13 mouse cellular contexts compared by ENCODE assay signal in the genomic region with DNA sequence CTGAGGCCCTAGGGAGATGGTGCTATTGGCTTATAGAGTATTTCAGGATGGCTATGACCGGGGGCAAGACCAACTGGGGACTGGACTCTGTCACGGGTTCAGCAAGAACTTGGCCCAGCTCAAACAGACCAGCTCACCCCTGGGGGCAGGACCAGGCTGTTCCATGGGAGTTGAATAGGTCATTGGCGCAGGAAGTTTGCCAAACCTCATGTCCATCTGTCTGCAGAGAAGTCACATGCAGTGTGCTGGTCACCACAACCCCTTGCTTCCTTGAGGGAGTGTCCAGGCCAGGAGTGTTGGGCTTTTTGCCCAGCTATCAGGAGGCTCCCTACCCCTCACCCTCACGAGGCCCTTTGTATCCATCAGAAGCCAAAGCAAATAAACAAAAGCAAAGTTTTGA.
A peak's percentile ranks its signal among the peaks of the same experiment; 100 is the strongest.
DNase-seq lines count a peak whose midpoint lies in the region; ATAC-seq and TF ChIP-seq lines count a peak whose summit lies in the region.
"Had no signal": no experiment of that assay in that cellular context is flagged by ENCODE, and none has a peak within 500 bp of the region (broad histone marks: within the 10 kb centered on the region; RNA-seq: fewer than 3 reads in every experiment).

No protein-coding gene starts in this region.

- no peak for TF ChIP-seq EP300 in stomach, postnatal 0 days (optimal IDR thresholded peaks at IDR 0.05)

- 60% methylated on average over 4 of the region's 4 CpGs for WGBS in hindbrain, postnatal 0 days
- 79% methylated on average over 4 of the region's 4 CpGs for WGBS in hindbrain, embryonic 16.5 days
- 66% methylated on average over 4 of the region's 4 CpGs for WGBS in stomach, embryonic 16.5 days
- WGBS in stomach, postnatal 0 days: 49% methylated on average over 4 of the region's 4 CpGs

- H3K4me1 ChIP-seq in hindbrain, postnatal 0 days (ENCODE audit: insufficient read depth, low read length): 0 out of 2 replicates have a peak, but pooled peaks cover 3% of the 10 kb centered on the region
- H3K4me1 ChIP-seq in hindbrain, embryonic 16.5 days (ENCODE audit: control insufficient read depth, insufficient read depth, low read depth, low read length): no peaks in the 10 kb centered on the region
- H3K4me1 ChIP-seq in stomach, embryonic 16.5 days (ENCODE audit: control insufficient read depth, insufficient read depth, low read length): peaks cover 3% of the 10 kb centered on the region
- H3K4me1 ChIP-seq in stomach, postnatal 0 days (replicated peaks; ENCODE audit: control insufficient read depth, insufficient read depth): no peaks in the 10 kb centered on the region
- H3K4me1 ChIP-seq: heart, embryonic 13.5 days had no signal

- H3K9ac ChIP-seq in hindbrain, postnatal 0 days (replicated peaks; ENCODE audit: low read length): no peak overlapping the region
- no peak overlapping the region for H3K9ac ChIP-seq in hindbrain, embryonic 16.5 days (ENCODE audit: low read depth, low read length)
- no peak overlapping the region for H3K9ac ChIP-seq in stomach, embryonic 16.5 days (ENCODE audit: low read length)
- no peak overlapping the region for H3K9ac ChIP-seq in stomach, postnatal 0 days (ENCODE audit: low read length)
- H3K9ac ChIP-seq: embryonic facial prominence, embryonic 13.5 days; heart, embryonic 13.5 days had no signal

- no peak overlapping the region for H3K4me3 ChIP-seq in hindbrain, postnatal 0 days (ENCODE audit: low read length)
- H3K4me3 ChIP-seq in hindbrain, embryonic 16.5 days (ENCODE audit: low read length): no peak overlapping the region
- no peak overlapping the region for H3K4me3 ChIP-seq in stomach, embryonic 16.5 days (replicated peaks; ENCODE audit: low read length)
- H3K4me3 ChIP-seq in stomach, postnatal 0 days (ENCODE audit: low read depth, low read length): no peak overlapping the region
- H3K4me3 ChIP-seq: embryonic facial prominence, embryonic 13.5 days; heart, embryonic 13.5 days had no signal

- no peaks in the 10 kb centered on the region for H3K9me3 ChIP-seq in hindbrain, postnatal 0 days (ENCODE audit: low read length)
- no peaks in the 10 kb centered on the region for H3K9me3 ChIP-seq in hindbrain, embryonic 16.5 days (ENCODE audit: control insufficient read depth, low read length)
- H3K9me3 ChIP-seq in stomach, embryonic 16.5 days (replicated peaks; ENCODE audit: control insufficient read depth, low read length): no peaks in the 10 kb centered on the region
- no peaks in the 10 kb centered on the region for H3K9me3 ChIP-seq in stomach, postnatal 0 days (ENCODE audit: control insufficient read depth, low read length)
- H3K9me3 ChIP-seq: embryonic facial prominence, embryonic 13.5 days; heart, embryonic 13.5 days had no signal

- no peaks in the 10 kb centered on the region for H3K36me3 ChIP-seq in hindbrain, postnatal 0 days (ENCODE audit: insufficient read depth, low read length)
- H3K36me3 ChIP-seq in hindbrain, embryonic 16.5 days (ENCODE audit: control insufficient read depth, insufficient read depth, low read length): no peaks in the 10 kb centered on the region
- no peaks in the 10 kb centered on the region for H3K36me3 ChIP-seq in stomach, embryonic 16.5 days (ENCODE audit: control insufficient read depth, insufficient read depth, low read length)
- H3K36me3 ChIP-seq in stomach, postnatal 0 days (ENCODE audit: control insufficient read depth, insufficient read depth, low read length): no peaks in the 10 kb centered on the region
- H3K36me3 ChIP-seq: embryonic facial prominence, embryonic 13.5 days; heart, embryonic 13.5 days had no signal

- 0 out of 2 replicates have a peak, but pooled peaks have one; percentile 15 for ATAC-seq in hindbrain, postnatal 0 days
- ATAC-seq in hindbrain, embryonic 16.5 days: no peak
- peak; percentile 25; the same call in 1 of the 2 replicates for ATAC-seq in stomach, embryonic 16.5 days (ENCODE audit: insufficient read depth, low FRiP score)
- no peak for ATAC-seq in stomach, postnatal 0 days (ENCODE audit: low FRiP score, low TSS enrichment)

- H3K27me3 ChIP-seq in hindbrain, postnatal 0 days (ENCODE audit: insufficient read depth, low read length): no peaks in the 10 kb centered on the region
- H3K27me3 ChIP-seq in hindbrain, embryonic 16.5 days (replicated peaks; ENCODE audit: control insufficient read depth, insufficient read depth, low read length): no peaks in the 10 kb centered on the region
- no peaks in the 10 kb centered on the region for H3K27me3 ChIP-seq in stomach, embryonic 16.5 days (ENCODE audit: control insufficient read depth, insufficient read depth, low read length)
- H3K27me3 ChIP-seq in stomach, postnatal 0 days (ENCODE audit: control insufficient read depth, insufficient read depth, low read length): no peaks in the 10 kb centered on the region

- no peak overlapping the region for H3K4me2 ChIP-seq in hindbrain, postnatal 0 days (ENCODE audit: low read depth, low read length)
- H3K4me2 ChIP-seq in hindbrain, embryonic 16.5 days (ENCODE audit: low read length): no peak overlapping the region
- no peak overlapping the region for H3K4me2 ChIP-seq in stomach, embryonic 16.5 days (ENCODE audit: low read depth, low read length)
- H3K4me2 ChIP-seq in stomach, postnatal 0 days (replicated peaks; ENCODE audit: low read depth): no peak overlapping the region
- H3K4me2 ChIP-seq: embryonic facial prominence, embryonic 13.5 days; heart, embryonic 13.5 days had no signal

- no peak overlapping the region for H3K27ac ChIP-seq in hindbrain, postnatal 0 days
- no peak overlapping the region for H3K27ac ChIP-seq in hindbrain, embryonic 16.5 days (ENCODE audit: low read depth, low read length)
- H3K27ac ChIP-seq in stomach, embryonic 16.5 days (ENCODE audit: low read length): no peak overlapping the region
- H3K27ac ChIP-seq in stomach, postnatal 0 days (replicated peaks): no peak overlapping the region
- H3K27ac ChIP-seq: embryonic facial prominence, embryonic 13.5 days; heart, embryonic 13.5 days; kidney, postnatal 0 days; macrophage had no signal

- TF ChIP-seq CTCF in hindbrain, postnatal 0 days (IDR thresholded peaks at IDR 0.05; ENCODE audit: low read depth): no peak
- TF ChIP-seq CTCF in stomach, postnatal 0 days (IDR thresholded peaks at IDR 0.05; ENCODE audit: low read depth): no peak

- DNase-seq in adrenal gland, adult 2 months: peak; percentile 47
- no peak for DNase-seq in adrenal gland, postnatal 4 days (ENCODE audit: low spot score in 2 of 2)
- DNase-seq in hindbrain, postnatal 0 days (ENCODE audit: low spot score): no peak
- no peak for DNase-seq in stomach, postnatal 0 days (ENCODE audit: low spot score)
- peak; percentile 23 for DNase-seq in lung, postnatal 10 days
- DNase-seq in B cell, adult 2 months: no peak
- DNase-seq: right cerebral cortex, adult 18-20 months had no signal

Comparison
In these comparisons a context has a peak if more than half of its experiments do, and no peak if none do; other contexts are left out.
1. DNase-seq: peak in adrenal gland, adult 2 months (single experiment) and lung, postnatal 10 days (single experiment); none in adrenal gland, postnatal 4 days (0 of 2), hindbrain, postnatal 0 days (single experiment), stomach, postnatal 0 days (single experiment) and B cell, adult 2 months (0 of 2).
2. ATAC-seq: peak in hindbrain, postnatal 0 days (single experiment) and stomach, embryonic 16.5 days (single experiment); none in hindbrain, embryonic 16.5 days (single experiment) and stomach, postnatal 0 days (single experiment).